Mouse (Mus musculus) cerebellum, postnatal 10 days (tissue): ENCODE measurements at regions not wholly inside any gene's neighbourhood (a gene's known extent, or its start where the extent isn't known, plus 50 kb on each side); places are given as distances from the start of the nearest gene placed in this dataset.

Source experiments
- DNase-seq, 2 experiments: peaks; one replicate each; pipeline ENCODE4 v3.0.0; 2021; ENCODE audit warnings: mixed read lengths in 2 of 2

- no peak for DNase-seq
Measured at GRCm38 (mm10) chr9:47400117-47400823, 129.7 kb upstream of the Cadm1 start.

- DNase-seq, result no peak
Measured at GRCm38 (mm10) chr9:47401511-47401910, 128.5 kb upstream of the Cadm1 start.

GRCm38 (mm10) chr9:47403317-47403716 is 126.7 kb upstream of the Cadm1 start:
- no peak for DNase-seq

- no peak for DNase-seq
Measured at GRCm38 (mm10) chr9:47404821-47405220, 125.2 kb upstream of the Cadm1 start.

- DNase-seq, result no peak
Measured at GRCm38 (mm10) chr9:47405547-47405946, 124.4 kb upstream of the Cadm1 start.

GRCm38 (mm10) chr9:47407007-47407670 is 122.8 kb upstream of the Cadm1 start:
- DNase-seq, result peak; percentile 55 to 71

- no peak for DNase-seq
Measured at GRCm38 (mm10) chr9:47408061-47408460, 121.9 kb upstream of the Cadm1 start.

- no peak for DNase-seq
Measured at GRCm38 (mm10) chr9:47409579-47409978, 120.4 kb upstream of the Cadm1 start.

GRCm38 (mm10) chr9:47412786-47413185 is 117.2 kb upstream of the Cadm1 start:
- DNase-seq, result no peak

GRCm38 (mm10) chr9:47414350-47414988 is 115.5 kb upstream of the Cadm1 start:
- DNase-seq, result peak; percentile 35 to 40

- peak; percentile 80 to 83 for DNase-seq
Measured at GRCm38 (mm10) chr9:47422151-47422599, 107.8 kb upstream of the Cadm1 start.

- peak; percentile 96 for DNase-seq
Measured at GRCm38 (mm10) chr9:47422741-47423461, 107.1 kb upstream of the Cadm1 start.

- DNase-seq, result peak in 1 of 2 experiments; percentile 13
Measured at GRCm38 (mm10) chr9:47423462-47423832, 106.5 kb upstream of the Cadm1 start.

- DNase-seq, result no peak
Measured at GRCm38 (mm10) chr9:47424191-47424590, 105.8 kb upstream of the Cadm1 start.

- DNase-seq, result no peak
Measured at GRCm38 (mm10) chr9:47426712-47427111, 103.3 kb upstream of the Cadm1 start.

- DNase-seq, result no peak
Measured at GRCm38 (mm10) chr9:47428710-47429341, 101.1 kb upstream of the Cadm1 start.

- no peak for DNase-seq
Measured at GRCm38 (mm10) chr9:47429691-47430090, 100.3 kb upstream of the Cadm1 start.

- DNase-seq, result no peak
Measured at GRCm38 (mm10) chr9:47432715-47433114, 97.3 kb upstream of the Cadm1 start.

- no peak for DNase-seq
Measured at GRCm38 (mm10) chr9:47433185-47433584, 96.8 kb upstream of the Cadm1 start.

GRCm38 (mm10) chr9:47434091-47434490 is 95.9 kb upstream of the Cadm1 start:
- no peak for DNase-seq

- DNase-seq, result no peak
Measured at GRCm38 (mm10) chr9:47438976-47439375, 91.0 kb upstream of the Cadm1 start.

GRCm38 (mm10) chr9:47439506-47439905 is 90.5 kb upstream of the Cadm1 start:
- peak; percentile 38 to 39 for DNase-seq

- DNase-seq, result peak; percentile 57 to 66
Measured at GRCm38 (mm10) chr9:47440128-47440527, 89.8 kb upstream of the Cadm1 start.
